Mouse (Mus musculus) midbrain, embryonic 16.5 days (tissue): ENCODE data around the gene Hlcs. TPM values are rescaled to one million over a fixed set of nuclear protein-coding genes. Genes with fewer than 3 reads are reported as not detected.

Experiments used
- ATAC-seq: fragments of 200-750 bp; cut with Nextera tagmentation; 2 replicates; pipeline ENCODE4 v1.8.0; 2017; ENCODE audit warnings: moderate TSS enrichment
- H3K27ac ChIP-seq: fragments of 300-500 bp; sonication (generic); 2 replicates; pipeline ENCODE4 v1.5.1; 2014; ENCODE audit warnings: mild to moderate bottlenecking, low read length, mixed read lengths
- H3K27me3 ChIP-seq: fragments of 300-500 bp; sonication (generic); 2 replicates; pipeline ENCODE4 v1.6.1; 2014; ENCODE audit warnings: low read depth, low read length, mixed read lengths; ENCODE audit not compliant: control insufficient read depth, insufficient read depth
- H3K36me3 ChIP-seq: fragments of 300-500 bp; sonication (generic); 2 replicates; pipeline ENCODE4 v1.6.1; 2014; ENCODE audit warnings: mild to moderate bottlenecking, low read length, moderate library complexity, mixed read lengths; ENCODE audit not compliant: control insufficient read depth, insufficient read depth
- H3K4me1 ChIP-seq: fragments of 300-500 bp; sonication (generic); 2 replicates; pipeline ENCODE4 v1.6.1; 2014; ENCODE audit warnings: mild to moderate bottlenecking, low read length, mixed read lengths; ENCODE audit not compliant: control insufficient read depth, insufficient read depth
- H3K4me2 ChIP-seq: fragments of 300-500 bp; sonication (generic); 2 replicates; pipeline ENCODE4 v1.6.1; 2014; ENCODE audit warnings: mild to moderate bottlenecking, low read length, mixed read lengths
- H3K4me3 ChIP-seq: fragments of 300-500 bp; sonication (generic); 2 replicates; pipeline ENCODE4 v1.5.1; 2014; ENCODE audit warnings: low read depth, mild to moderate bottlenecking, low read length, moderate library complexity, mixed read lengths
- H3K9ac ChIP-seq: fragments of 300-500 bp; sonication (generic); 2 replicates; pipeline ENCODE4 v1.6.1; 2014; ENCODE audit warnings: low read depth, low read length, mixed read lengths
- H3K9me3 ChIP-seq: fragments of 300-500 bp; sonication (generic); replicated peaks from 2 replicates; pipeline ENCODE4 v1.6.1; 2014; ENCODE audit warnings: mild to moderate bottlenecking, low read length, mixed read lengths; ENCODE audit not compliant: control insufficient read depth, poor library complexity, severe bottlenecking
- WGBS: fragments of 180-500 bp; shearing (Covaris S2); extraction: QIAGEN DNeasy Blood & Tissue Kit; methylation state at CpG from one replicate; pipeline ENCODE4 v1.1.7; 2014; 5-methylcytosine and 5-hydroxymethylcytosine counted together
- polyA plus RNA-seq: library from polyadenylated mRNA; unstranded; fragments of >200 nt; fragmentation: Nextera tagmentation; extraction: Ambion mirVana; gene quantifications from 2 replicates; pipeline ENCODE4 v1.2.1, GENCODE M21; 2015

Hlcs gene
- polyA plus RNA-seq, 1 experiment from 2014 or later: 8.6 TPM

DNA sequence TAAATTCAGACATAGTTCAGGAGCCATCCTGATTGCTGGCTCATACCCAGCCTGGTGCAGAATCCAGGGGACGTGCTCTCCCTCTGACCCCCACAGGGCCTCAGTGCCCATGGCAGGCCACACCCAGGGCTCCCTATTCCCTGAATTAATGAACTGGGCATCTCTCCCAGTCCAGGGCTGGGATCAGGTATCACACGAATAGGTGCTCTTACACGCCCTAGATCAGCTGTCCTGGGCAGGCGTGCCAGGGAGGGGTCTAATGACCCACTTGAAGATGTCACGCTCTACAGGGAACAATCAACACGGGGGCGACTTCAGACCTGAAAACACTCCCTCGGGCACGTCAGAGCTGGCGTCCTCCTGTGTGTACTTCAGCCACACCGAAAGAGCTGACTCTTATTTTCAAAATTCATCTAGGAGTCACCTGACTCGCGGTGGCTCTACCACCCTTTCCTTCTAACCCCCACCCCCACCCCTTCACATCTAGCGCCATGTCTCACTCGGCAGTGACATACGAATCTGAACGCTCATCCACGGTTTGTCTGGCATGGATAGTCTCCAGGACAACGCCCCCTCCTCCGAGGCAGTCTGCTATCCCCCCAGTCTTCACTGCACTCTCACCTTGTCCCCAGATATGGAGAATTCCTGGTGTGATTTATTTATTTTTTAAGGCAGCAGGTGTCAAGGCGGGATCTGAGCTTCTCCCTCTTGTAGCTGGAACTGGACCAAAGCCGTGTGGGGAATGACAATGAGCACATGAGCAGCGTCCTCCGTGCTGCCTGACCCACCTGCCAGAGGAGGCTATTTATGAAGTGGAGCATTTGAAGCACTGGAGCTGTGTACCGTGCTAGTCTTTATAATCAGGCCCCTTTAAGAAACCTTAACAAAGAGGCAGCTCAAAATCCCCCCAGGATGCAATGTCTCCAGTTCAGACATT is 121.7 kb downstream of the Hlcs start:
- no peak for ATAC-seq
- 74% methylated on average over 25 of the region's 25 CpGs for WGBS
- Histone ChIP-seq H3K27me3 (peaks cover 3% of the 10 kb centered on the region), H3K4me1 (peaks cover 3% of the 10 kb centered on the region; the same call in 1 of the 2 replicates), H3K4me3 (no peak overlapping the region), H3K27ac (no peak overlapping the region), H3K36me3 (no peaks in the 10 kb centered on the region), H3K4me2 (no peak overlapping the region), H3K9me3 (no peaks in the 10 kb centered on the region), H3K9ac (no peak overlapping the region)

DNA sequence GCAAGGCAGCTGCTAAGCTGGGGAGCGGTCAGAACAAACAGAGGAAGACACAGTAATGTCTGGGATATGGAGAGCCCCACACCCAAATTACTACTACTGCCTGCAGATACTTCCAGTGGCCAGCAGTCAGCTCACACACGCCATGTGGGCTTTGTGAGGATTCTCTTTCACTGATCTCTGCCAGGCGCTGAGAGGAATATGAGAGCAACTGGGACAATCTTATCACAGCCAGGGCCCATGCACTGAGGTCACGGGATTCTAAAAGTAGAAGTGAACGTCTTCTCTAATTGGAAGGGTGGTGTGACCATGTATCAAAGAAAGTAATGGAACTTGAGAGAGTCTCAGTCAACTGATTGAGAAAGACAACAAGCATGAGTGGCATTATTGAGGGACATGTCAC is 123.1 kb downstream of the Hlcs start:
- H3K9me3 ChIP-seq: no peaks in the 10 kb centered on the region
- H3K4me1 ChIP-seq: peaks cover 3% of the 10 kb centered on the region; the same call in 1 of the 2 replicates
- 91% methylated on average over 5 of the region's 5 CpGs for WGBS
- no peaks in the 10 kb centered on the region for H3K36me3 ChIP-seq
- no peak overlapping the region for H3K9ac ChIP-seq
- no peak overlapping the region for H3K4me3 ChIP-seq
- ATAC-seq: no peak
- H3K27ac ChIP-seq: no peak overlapping the region
- no peak overlapping the region for H3K4me2 ChIP-seq
- peaks cover 8% of the 10 kb centered on the region for H3K27me3 ChIP-seq

DNA sequence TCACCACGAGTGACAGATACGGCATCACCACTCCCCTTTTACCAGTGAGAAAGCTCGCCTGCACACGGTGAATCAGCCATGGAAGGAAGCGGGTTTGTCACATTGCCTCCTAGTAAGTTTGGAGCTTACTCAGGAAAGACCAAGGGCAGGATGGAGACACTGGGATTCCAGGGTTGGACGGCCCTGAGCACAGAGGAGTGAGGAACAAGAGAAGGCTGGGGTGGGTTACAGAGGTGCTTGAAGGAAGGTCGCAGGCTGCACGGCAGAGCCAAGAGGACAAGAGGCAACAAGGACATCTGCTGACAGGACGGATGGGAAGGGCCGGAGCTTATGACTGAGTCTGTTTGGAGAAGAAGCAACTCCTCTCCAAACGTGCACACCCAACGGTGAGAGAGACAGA is 126.8 kb downstream of the Hlcs start:
- H3K4me1 ChIP-seq: no peaks in the 10 kb centered on the region
- no peak overlapping the region for H3K4me2 ChIP-seq
- H3K36me3 ChIP-seq: no peaks in the 10 kb centered on the region
- WGBS: 88% methylated on average over 12 of the region's 12 CpGs
- H3K27ac ChIP-seq: no peak overlapping the region
- ATAC-seq: no peak
- H3K27me3 ChIP-seq: peaks cover 24% of the 10 kb centered on the region
- H3K9me3 ChIP-seq: no peaks in the 10 kb centered on the region
- no peak overlapping the region for H3K9ac ChIP-seq
- no peak overlapping the region for H3K4me3 ChIP-seq

DNA sequence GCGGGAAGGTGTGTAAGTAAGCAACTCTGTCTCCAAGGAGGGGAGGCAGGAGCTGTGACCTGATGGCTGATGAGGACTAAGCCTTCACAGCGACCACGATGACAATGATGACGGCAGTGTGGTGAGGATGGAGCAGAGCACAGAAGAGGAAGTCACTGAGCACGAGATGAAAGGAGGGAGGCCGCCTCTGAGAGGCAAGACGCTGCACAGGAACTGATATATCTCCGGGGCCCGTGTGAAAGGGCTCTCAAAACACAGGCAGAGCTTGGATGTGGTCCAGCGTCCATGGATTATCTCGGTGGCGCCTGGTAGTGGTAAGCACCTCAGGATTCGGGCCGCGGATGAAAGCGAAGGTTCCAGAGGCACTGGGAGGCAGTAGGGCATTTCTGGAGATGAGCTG is 127.9 kb downstream of the Hlcs start:
- no peak overlapping the region for H3K4me3 ChIP-seq
- no peak for ATAC-seq
- H3K27ac ChIP-seq: no peak overlapping the region
- peaks cover 33% of the 10 kb centered on the region for H3K27me3 ChIP-seq
- no peaks in the 10 kb centered on the region for H3K36me3 ChIP-seq
- H3K9ac ChIP-seq: no peak overlapping the region
- H3K4me1 ChIP-seq: peaks cover 2% of the 10 kb centered on the region; the same call in 1 of the 2 replicates
- H3K4me2 ChIP-seq: no peak overlapping the region
- WGBS: 59% methylated on average over 16 of the region's 16 CpGs
- H3K9me3 ChIP-seq: no peaks in the 10 kb centered on the region

DNA sequence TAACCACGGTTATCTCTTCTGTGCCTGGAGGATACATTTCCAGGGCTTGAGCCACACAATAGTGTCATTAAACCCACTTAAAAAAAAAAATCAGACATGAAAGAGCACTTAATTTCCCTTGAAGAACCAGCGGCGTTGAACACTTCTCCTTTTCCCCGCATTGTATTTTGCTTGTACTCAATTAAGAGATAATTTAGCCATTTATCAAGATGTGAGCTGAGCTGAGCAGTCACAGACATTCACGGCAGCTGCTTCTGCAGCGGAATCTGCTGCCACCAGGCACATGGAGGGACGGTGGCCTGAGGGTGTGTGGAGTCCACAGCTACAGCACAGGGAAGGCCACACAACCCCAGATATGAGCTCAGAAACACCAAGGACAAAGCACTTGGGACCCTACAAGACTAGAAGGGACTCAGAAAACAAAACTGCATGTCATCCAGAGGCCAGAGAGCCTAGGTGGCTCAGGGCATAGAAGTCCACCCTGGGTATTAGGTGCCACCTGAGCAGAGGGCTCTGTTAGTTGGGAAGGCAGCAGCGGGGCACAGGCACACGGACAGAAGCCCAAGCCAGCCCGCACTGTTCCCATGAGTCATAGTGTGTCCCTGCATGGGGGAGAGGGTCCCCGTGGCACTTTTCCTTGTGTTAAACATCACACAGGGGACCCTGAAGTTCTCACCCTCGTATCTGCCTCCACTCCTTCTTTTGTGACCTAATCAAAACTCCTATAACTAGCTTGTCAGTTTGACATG is 133.1 kb downstream of the Hlcs start:
- ATAC-seq: no peak
- Histone ChIP-seq H3K27ac (0 out of 2 replicates have a peak overlapping the region, but pooled peaks have one; percentile 7), H3K4me3 (no peak overlapping the region), H3K4me1 (peaks cover 23% of the 10 kb centered on the region), H3K9me3 (no peaks in the 10 kb centered on the region), H3K9ac (no peak overlapping the region), H3K36me3 (no peaks in the 10 kb centered on the region), H3K27me3 (peaks cover 45% of the 10 kb centered on the region), H3K4me2 (peak overlapping the region; percentile 40; the same call in 1 of the 2 replicates)
- 20% methylated on average over 12 of the region's 12 CpGs for WGBS

DNA sequence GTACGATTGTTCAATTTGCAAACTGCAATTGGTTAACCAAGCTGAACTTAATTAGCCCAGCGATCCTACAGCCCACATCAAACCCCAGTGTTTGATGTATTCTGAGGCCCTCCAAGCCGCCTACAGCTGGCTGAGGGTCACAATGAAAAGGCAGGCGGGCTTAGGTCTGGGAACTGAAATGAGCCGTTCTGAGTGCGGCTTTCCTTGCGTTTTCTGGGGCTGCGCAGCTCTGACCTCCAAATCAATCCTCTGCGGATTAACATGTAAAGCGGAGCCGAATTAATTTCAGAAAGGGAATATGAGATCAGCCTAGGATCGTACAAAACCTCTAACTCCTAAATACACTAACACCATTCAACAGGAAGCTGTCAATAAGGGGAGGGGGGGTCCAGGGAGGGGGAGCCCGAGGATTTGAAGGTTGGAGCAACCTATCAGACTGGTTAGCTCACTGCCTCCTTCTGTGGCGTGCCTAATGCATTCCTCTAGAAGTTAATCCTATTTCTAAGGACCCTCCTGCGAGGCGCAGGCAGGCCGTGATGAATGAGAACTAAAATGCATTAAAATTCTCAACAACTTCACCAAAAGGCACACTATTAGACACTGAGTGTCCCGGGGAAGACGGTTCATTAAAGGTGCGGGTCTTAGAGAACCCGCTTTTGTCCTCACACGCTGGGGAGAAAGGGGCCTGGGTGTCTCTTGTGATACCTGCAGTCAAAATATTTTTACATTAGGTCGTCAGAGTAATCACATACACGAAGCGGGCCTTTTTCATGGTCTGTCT is 133.8 kb downstream of the Hlcs start:
- Histone ChIP-seq H3K4me1 (peaks cover 23% of the 10 kb centered on the region), H3K36me3 (no peaks in the 10 kb centered on the region), H3K27ac (peak overlapping the region; percentile 12; the same call in 1 of the 2 replicates), H3K4me2 (peak overlapping the region; percentile 40), H3K4me3 (no peak overlapping the region; the same call in 1 of the 2 replicates), H3K9ac (no peak overlapping the region; the same call in 1 of the 2 replicates), H3K27me3 (peaks cover 45% of the 10 kb centered on the region), H3K9me3 (no peaks in the 10 kb centered on the region)
- ATAC-seq: peak; percentile 76
- WGBS: 4% methylated on average over 25 of the region's 25 CpGs

DNA sequence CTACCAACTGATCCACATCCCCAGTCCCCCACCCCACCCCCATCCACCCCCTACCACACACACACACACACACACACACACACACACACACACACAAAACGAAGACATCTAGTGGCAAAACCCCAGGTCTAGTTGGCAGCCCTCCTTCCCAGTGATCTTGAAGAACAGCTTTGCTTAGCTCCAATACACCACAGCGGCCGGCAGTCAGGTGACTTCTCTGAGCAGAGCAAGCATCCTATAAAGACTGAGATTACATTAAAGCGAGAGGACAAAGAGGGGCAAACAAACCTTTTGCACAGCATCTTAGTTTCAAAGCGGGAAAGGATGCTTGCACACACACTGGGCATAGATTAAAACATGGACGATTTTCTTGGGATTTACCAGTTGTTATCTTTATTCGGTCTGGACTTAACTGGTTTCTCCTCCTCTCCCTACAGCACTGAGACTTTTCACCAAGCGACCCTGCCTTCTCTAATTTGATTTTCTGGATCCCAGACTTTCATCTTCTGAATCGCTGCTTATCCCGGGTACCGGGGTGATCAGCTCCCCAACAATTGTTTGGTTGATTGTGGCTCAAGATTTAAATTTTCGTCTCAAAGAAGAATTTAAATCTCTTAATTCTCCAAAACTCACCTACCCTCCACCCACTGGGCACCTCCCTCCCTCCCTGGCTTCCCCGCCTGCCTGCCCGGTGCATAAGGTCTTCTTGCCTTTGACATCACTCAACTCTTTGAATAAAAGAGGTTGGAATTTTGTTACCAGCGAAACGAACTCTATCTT is 134.7 kb downstream of the Hlcs start:
- H3K36me3 ChIP-seq: no peaks in the 10 kb centered on the region
- H3K9me3 ChIP-seq: no peaks in the 10 kb centered on the region
- H3K4me2 ChIP-seq: peak overlapping the region; percentile 40
- H3K27ac ChIP-seq: no peak overlapping the region
- ATAC-seq: no peak
- no peak overlapping the region for H3K9ac ChIP-seq
- no peak overlapping the region for H3K4me3 ChIP-seq
- WGBS: 11% methylated on average over 16 of the region's 16 CpGs
- H3K27me3 ChIP-seq: peaks cover 48% of the 10 kb centered on the region
- peaks cover 23% of the 10 kb centered on the region for H3K4me1 ChIP-seq
